Mouse (Mus musculus) neural tube, embryonic 10.5 days (tissue): ENCODE measurements around the gene Rgr.
"Not testable (repeated sequence)": the region's sequence is repeated elsewhere in the genome, so short reads cannot be mapped to it uniquely, and the experiment has no call there.

Experiments
- DNase-seq: peaks from one replicate; pipeline ENCODE4 v3.0.0-alpha.2; 2017; ENCODE audit warnings: low spot score; ENCODE audit errors: extremely low spot score

The Rgr gene

GRCm38 (mm10) chr14:37002852-37003251 is 45.9 kb downstream of the Rgr start:
- no peak for DNase-seq

- not testable (repeated sequence) for DNase-seq
These were observed 48.0 kb downstream of the Rgr start for GRCm38 (mm10) chr14:37000780-37001179.

- no peak for DNase-seq
These were observed 59.0 kb downstream of the Rgr start for GRCm38 (mm10) chr14:36989784-36990183.

- DNase-seq: no peak
These were observed 63.1 kb downstream of the Rgr start for GRCm38 (mm10) chr14:36985693-36986092.
